Mouse (Mus musculus): ENCODE results near the gene Gm20390.

Gm20390 gene

DNA sequence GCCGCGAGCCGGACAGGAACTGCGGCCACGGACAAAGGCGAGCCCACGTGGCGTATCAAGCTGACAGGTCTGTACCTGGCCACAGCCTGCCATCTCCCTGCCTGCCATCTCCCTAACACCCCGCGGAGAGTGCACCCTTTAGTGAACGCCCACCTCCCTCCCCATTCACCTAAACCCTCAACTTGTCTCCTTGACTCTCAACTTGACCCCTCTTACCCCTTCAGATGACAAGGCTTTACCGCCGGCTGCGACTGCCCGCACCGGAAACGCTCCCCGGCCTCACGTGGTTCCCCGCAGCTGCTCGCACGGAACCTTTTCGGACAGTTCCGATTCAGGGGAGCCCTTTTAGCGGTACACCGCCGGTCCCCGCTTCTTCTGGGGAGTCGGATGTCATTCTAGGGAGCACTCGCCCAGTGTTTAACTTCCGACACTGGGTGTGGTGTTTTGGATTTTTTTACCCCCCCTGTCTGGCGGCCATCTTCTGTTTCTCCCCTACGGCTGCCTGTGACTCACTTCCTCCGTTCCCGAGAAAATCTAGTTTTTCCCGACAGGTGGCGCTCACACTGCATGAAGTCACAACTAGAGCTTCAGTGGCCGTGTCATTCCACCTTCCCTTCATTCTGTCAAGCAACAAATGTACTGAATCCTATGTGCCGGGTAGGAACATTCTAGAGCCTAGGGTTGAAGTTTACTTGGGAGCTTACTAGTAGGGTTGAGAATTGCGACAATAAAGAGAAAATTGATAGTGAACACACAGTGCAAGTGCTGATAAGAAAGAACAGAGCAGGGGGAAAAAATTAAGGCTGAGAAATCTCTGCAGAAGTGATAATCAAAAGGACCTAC is at the start of gene Gm20390, which contains the start of gene Nme1:
Gm20390 (minus strand) TSS at position 289 of the 843 bp plus-strand sequence.
Nme1 (minus strand) TSS at position 517 of the 843 bp plus-strand sequence.
- DNase-seq (ENCODE audit: low spot score) = peak; percentile 100

DNA sequence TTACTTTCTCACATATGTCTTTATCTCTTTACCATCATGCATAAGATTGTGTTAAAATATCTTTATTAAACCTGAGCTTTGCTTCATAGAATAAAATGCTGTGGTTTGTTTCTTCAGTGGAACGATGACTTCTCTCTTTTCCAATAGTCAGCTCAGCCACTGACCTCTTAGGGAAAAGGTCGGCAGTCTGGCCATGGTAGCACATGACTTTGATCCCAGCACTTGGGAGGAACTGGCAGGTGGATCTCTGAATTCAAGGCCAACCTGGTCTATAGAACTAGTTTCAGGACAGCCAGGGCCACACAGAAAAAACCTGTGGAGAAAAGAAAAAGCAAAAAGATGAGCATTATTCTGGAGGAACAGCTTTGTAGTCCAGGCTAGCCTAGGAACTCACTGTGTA is 35.3 kb upstream of the Gm20390 start:
- no peak for DNase-seq (ENCODE audit: low spot score)

DNA sequence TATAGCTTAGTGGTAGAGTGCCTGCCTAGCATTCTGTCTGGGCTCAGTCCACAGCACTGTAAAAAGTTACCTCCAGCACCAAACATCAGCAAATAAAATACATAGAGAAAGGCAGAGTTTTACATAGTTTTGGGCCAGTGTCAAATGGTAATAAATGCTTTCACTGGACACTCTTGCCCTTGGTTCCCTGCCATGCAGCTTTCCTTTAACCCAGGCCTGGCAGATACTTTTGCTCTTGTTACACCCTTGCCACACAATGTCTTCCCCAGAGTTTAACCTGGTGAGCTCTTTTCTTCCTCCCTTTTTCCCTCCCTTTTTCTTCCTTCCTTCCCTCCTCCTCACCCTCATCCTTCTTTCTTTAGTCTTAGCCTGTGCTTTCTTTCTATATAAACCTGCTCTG is 31.2 kb upstream of the Gm20390 start:
- DNase-seq (ENCODE audit: low spot score) = no peak

DNA sequence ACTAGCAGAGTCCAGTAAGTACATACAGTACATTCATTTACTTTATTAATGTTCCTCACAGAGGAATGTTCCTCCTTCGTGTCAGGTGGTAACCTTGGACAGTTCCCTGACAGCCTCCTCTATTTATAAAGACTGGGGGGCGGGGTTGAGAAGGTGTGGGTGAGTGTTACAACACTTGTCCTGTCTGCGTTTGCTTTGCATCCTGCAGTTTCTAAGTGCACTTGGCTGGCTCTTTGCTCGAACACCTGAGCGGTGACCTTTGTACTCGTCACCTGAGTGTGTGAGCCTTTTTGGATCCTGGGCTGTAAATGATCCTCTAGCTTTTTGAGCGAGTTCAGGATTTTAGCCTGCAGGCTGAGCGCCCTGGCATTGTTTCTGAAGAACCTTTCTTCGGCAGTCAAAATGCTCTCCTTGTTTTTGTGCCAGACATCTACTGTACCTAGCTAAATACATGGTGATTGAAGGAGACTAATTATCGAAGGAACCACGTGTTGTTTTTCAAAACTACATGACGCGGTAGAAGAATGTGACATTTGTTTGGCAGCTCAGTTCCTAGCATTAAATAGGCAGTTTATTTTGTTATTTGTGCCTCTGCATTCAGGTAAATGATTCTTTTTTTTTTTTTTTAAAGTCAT is 29.2 kb upstream of the Gm20390 start:
- DNase-seq (ENCODE audit: low spot score) = peak; percentile 33

DNA sequence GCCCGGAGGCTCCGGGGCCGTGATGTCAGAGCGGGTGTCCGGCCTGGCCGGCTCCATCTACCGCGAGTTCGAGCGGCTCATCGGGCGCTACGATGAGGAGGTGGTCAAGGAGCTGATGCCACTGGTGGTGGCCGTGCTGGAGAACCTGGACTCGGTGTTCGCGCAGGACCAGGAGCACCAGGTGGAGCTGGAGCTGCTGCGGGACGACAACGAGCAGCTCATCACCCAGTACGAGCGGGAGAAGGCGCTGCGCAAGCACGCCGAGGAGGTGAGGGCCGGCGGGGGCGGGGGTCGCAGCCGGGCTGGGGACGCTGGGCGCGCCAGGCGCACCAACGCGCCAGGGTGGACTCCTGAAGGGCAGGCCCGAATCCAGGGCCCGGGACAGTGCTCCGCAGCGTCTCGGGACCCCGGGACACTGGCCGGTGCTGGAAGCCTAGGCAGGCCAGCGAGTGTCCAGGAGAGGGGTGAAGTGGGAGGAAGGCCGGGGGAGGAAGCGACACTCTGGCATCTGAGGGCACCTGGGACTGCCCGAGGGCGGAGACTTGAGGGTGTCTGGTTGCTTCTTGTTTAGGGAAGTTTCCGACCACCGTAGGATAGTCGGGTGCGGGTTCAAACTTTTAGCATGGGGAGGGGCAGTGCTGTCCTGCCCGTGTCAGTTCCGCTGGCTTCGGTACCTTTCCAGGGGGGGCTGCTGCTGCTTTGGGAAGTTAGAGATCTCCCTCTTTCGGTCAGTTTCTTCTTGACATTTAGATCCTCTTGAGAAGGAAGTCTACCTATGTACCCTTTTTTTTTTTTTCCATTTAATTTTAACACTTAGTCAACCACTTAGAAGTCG is 28.4 kb upstream of the Gm20390 start:
- peak; percentile 47 for DNase-seq (ENCODE audit: low spot score)

DNA sequence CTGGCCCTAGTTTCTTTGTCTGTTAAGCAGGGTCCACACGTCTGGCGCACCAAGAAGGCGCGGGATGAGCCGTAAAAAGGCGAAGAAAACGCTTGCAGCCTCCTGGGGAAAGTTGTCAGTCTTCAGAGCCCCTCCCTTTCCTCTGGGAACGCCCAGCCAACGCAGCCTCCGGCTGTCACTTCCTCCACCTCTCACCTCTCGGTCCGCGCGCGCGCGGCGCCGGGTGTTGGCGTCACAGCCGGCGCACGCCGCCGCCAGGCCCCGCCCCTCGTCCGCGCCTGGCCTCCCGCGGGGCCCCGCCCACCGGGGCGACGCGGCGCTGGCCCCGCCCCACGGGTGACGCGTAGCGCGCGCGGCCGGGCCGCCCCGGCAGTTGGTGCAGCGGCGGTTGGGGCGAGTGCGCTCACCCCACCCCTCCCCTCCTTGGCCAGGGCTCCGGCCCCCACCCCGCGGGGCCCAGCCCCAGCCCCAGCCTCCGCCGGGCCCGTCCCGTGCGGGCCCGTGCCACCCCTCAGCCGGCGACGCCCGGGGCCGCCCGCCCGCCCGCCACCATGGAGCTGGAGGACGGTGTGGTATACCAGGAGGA is 27.7 kb upstream of the Gm20390 start, which contains the start of gene Spag9:
Spag9 (plus strand) TSS at position 372 of the 586 bp plus-strand sequence.
- DNase-seq (ENCODE audit: low spot score) = peak; percentile 96

DNA sequence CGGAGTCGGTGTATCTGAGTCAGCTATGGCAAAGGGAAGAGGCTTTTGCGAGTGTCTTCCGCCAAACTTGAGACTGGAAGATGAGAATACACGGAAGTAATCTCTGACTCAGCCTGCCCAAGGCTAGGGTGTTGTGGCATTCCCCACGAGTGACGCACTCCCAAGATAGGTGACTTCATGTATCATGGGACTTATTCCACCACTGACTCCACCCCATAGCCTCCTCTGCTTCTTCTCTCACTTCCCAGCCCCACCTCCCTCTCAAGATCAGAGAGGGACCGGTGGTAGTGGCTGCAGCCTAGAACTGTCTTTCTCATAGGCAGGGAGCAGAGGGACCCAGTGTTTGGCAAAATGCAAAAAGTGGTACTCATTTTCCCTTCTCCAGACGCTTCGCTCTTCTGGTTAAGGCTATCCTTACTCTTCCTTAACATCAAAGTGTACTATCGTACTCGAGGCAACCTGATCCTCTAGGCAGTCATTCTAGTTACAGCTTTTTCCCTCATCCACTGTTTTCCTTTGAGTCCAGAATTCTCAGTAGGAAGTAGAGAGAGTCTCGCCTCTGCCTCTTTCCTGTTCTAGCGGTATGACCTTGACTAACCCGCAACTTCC is 27.1 kb upstream of the Gm20390 start:
- peak; percentile 66 for DNase-seq (ENCODE audit: low spot score)

DNA sequence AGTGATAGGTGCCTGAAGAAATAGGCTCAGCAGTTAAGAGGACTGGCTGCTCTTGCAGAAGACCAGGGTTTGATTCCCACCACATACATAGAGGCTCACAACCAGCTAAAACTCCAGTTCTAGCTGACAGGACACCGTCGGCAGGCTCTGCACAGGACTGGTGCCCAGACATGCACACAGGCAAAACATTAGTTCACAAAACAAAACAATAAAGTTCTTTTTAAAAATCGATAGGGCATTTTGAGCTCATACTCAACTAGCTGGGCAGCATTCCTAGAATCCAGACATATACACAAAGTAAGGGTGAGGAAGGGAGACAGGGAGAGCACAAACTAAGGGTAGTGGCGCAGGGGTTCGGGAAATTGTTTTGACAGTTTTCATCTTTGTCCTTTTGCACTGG is 26.4 kb upstream of the Gm20390 start:
- no peak for DNase-seq (ENCODE audit: low spot score)

DNA sequence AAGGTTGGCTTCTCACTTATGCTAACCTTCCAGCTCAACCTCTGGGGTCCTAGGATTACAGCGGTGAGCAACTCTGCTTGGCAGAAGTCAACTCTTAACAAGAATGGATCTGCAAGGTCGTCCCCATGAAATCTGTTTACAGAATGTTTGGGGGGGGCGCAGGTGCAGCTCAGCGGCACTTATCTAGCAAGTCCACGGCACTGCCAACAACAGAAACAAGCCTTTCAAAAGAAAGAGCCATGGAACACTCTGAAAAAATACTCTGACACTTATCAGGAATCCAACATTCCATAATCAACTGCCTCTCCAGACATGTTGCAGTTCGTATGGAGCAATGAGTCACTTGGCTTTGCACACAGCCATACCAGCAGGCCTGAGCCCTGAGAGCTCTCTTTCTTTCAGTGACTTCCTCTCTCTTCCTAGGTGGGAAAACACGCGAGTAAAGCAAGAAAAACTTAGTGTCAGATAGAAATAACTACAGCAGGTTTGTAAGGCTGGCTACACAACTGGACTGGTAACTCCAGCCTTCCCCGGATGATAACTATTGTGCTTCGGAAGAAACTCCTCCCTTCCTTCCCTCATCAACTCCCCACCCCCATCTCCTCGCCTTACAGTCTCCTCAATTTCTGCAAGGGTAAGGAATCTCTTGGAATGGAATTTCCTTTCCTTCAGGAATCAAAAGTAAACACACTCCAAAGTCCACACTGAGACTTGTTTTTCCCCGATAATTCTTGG is 20.4 kb upstream of the Gm20390 start:
- no peak for DNase-seq (ENCODE audit: low spot score)

DNA sequence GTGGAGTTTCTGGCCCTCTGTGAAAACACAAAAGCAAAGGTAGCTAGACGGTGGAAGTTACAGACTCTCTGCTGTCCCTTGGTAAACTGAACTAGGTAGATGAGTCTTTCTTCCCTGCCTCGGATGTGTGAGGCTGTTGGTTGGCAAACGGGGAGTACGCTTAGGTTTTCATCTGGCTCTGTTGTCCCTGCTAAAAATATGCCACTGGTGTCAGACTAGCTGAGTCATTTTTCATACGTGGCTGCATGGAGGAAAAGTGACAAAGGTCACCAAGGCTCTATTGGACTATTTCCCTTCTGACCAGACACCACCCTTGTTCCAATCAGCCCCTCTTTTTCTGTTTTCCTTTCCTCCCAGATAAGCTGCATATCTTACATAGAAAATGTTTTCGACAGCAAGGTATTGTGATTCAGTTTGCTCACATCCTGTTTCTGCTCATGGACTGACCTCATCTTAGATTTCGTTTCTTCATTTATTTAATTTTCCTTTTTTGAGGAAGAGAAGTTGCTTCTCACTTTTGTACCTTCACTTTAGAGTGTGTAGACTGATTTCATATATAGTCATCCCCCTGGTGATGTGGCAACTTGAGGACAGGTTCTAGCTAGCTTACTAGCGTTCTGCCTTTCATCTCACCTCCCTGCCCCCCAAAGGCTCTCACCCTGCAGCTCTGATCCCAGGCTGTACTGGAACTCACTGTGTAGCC is 19.7 kb upstream of the Gm20390 start:
- DNase-seq (ENCODE audit: low spot score) = no peak

DNA sequence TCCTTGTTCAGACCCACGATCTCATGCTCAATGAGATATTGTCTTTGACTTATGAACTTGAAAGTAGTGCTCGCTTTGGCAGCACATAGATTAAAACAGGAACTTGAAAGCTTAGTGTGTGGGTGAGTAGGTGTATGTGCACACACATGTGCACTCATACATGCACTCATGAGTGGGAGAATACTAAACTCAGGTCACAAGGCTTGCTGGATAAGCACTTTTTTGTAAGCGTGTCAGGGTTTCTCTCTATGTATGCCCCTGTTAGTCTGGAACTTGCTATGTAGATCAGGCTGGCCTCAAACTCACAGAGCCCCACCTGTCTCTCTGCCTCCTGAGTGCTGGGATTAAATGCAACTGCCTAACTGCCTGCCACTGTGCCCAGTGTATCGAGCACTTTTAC is 18.9 kb upstream of the Gm20390 start:
- no peak for DNase-seq (ENCODE audit: low spot score)

DNA sequence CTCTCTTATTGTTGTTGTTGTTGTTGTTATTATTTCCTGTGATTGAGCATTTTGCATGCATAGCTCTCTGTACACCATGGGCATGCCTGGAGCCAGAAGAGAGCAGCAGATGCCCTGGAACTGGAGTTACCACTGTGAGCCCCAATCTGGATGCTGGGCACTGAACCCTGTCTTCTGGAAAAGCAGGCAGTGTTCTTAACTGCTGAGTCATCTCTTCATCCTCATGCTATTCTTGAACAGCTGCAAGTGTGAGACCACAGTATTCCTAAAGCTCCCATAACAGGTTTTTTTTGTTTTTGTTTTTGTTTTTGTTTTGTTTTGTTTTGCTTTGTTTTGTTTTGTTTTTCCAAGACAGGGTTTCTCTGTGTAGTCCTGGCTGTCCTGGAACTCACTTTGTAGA is 18.2 kb upstream of the Gm20390 start:
- no peak for DNase-seq (ENCODE audit: low spot score)

DNA sequence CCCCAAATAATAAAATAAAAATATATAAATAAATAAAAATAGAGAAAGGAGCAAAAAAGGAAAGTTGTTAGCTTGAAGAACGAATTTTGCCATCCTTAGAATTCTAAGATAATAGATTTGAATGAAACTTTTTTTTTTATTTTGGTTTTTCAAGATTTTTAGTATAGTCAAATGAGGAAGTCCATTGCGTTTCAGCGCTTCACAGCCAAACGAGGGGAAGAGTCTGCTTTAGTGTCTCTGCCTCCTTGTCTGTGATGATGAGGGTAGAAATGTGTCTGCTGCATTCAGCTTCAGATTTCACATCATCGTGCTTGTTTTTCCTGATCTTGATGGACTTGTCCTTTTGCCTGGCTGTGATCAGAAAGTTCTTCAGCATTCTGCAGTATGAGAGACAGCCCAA is 17.2 kb upstream of the Gm20390 start:
- DNase-seq (ENCODE audit: low spot score) = no peak

DNA sequence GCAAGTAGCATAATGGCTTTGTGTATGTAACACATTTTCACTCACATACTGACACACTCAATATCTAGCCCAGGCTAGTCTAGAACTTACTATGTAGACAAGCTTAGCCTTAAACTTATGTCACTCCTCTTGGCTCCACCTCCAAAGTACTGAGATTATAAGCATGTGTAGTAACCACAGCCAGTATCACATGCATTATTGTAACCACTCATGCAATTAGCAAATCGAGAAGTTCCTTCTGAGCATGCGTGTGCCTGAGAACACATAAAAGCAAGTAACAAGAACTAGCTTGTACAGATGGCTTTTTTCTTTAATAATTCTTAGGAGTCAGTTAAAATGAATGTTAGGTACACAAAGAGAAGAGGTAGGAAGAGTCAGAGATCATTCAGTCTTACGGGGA is 16.5 kb upstream of the Gm20390 start:
- no peak for DNase-seq (ENCODE audit: low spot score)

DNA sequence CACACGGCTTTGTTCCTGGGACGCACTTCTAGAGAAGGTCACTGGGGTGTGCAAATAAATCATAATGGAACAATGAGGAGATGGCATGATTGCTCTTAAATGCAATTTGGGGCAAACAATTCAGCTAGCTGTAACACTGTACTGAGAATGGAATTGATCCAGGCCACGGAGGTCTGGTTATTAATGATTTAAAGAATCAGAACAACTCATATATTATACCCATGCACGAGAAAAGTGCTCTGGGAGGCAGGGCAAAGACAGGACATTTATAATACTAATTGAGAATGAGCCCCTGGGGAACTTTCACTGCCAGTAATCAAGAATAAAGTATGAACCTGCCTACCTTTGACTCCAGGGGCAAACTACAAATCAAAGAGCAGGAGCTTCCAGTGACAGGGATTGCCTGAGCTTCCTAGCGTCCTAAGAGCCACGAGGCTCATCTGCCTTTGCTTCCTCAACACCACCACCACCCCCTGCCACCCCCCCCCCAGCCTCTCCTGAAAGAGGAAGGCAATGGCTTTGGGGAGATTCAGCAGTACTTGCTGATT is 11.5 kb upstream of the Gm20390 start:
- DNase-seq (ENCODE audit: low spot score) = peak; percentile 33

DNA sequence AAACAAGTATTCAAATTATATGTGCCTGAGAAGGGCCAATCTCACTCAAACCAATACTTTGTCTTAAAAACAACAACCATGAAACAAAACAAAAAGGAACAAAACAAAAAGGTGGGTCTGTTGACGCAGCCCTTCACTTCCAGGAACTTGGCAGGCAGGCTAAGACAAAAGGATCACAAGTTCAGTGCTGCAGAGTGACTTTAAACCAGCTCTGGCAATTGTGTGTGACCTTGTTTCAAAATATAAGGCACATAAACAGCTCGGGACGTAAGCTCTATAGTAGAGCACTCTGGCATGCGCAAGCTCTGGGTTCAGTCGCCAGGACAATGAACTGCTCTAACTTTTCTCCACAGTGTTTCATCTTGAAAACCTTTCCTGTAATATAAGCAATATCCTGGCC is 4.9 kb upstream of the Gm20390 start:
- DNase-seq (ENCODE audit: low spot score) = no peak

DNA sequence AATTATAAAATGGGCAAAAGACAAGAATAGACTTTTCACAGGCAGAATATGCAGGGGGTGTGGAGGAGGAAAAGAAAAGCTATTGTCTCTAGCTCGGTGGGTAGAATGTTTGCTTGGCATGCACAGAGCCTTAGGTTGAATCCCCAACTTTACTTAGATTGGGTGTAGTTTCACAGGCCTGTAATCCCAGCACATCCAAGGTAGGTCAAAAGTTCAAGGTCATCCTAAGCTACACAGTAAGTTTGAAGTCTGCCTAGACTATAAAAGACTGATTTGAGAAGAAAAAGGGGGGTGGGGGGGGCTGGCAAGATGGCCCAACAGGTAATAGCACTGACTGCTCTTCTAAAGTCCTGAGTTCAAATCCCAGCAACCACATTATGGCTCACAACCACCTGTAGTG is 1.7 kb upstream of the Gm20390 start:
- no peak for DNase-seq (ENCODE audit: low spot score)

DNA sequence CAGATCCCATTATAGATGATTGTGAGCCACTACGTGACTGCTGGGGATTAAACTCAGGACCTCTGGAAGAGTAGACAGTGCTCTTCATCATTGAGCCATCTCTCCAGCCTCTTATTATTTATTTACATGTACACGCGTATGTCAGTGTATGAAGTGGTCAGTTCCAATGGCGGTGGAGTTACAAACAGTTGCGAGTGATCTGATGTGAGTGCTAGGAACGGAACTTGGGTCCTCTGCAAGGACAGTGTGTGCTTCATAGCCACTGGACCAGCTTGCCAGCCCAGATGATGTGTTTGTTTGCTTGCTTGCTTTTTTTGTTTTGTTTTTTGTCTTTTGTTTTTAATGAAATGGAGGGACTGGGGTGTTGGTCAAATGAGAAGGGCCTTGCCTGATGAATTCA is 1.1 kb upstream of the Gm20390 start:
- no peak for DNase-seq (ENCODE audit: low spot score)

DNA sequence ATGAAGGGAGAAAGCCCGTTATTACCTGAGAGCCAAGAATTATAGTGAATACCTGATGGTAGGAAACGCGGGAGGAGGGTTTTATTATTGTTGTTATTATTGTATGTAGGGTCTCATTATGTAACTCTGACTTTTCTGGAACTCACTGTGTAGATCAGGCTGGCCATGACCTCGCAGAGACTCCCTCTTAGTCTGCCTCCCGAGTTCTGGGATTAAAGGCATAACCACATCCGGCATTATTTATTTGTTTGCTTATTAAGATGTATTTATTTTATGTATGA is 695 bp upstream of the Gm20390 start:
- DNase-seq (ENCODE audit: low spot score) = no peak

DNA sequence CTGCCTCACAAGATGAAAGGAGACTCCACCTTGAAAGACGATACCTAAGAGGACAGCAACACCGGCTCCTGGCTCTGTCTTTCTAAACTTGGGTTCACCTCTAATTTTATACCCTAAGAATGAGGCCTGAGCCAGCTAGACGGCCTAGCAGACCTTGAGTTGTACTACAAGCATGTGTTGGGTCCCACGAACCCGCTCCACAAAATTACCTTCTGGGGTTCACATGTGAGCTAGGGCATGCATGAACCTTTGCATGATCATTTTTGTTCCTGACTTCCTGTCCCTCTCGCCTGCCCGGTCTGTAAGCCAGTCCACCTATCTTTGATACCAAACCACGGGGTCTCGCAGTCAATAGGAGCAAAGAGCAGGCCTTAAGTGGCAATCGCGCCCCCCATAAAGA is 712 bp downstream of the Gm20390 start:
- peak; percentile 39 for DNase-seq (ENCODE audit: low spot score)

Data from embryo, embryonic 10.5 days (tissue).